Mouse (Mus musculus) c-Kit-positive CD71-positive TER-119-positive erythroid progenitor cells, embryonic 14.5 days (primary cell): ENCODE data around the gene Gm3618.
"Not testable (repeated sequence)": the region's sequence is repeated elsewhere in the genome, so short reads cannot be mapped to it uniquely, and the experiment has no call there.

ENCODE experiments used
- DNase-seq: peaks from one replicate; pipeline ENCODE4 v3.0.0-alpha.2; 2013; ENCODE audit warnings: low spot score

Gene Gm3618

GRCm38 (mm10) chr14:6343578-6343977, at the start of gene Gm3618:
TSS of gene Gm3618 (minus strand) at chr14:6343678.
- DNase-seq = not testable (repeated sequence)

- not testable (repeated sequence) for DNase-seq
Measured at GRCm38 (mm10) chr14:6390219-6390618, 46.7 kb upstream of the Gm3618 start, which contains the start of gene Gm16440. TSS of gene Gm16440 (minus strand) at chr14:6390319.

- DNase-seq = not testable (repeated sequence)
Measured at GRCm38 (mm10) chr14:6304743-6305142, 38.7 kb downstream of the Gm3618 start, which contains the start of gene Gm21103. TSS of gene Gm21103 (minus strand) at chr14:6304843.

- not testable (repeated sequence) for DNase-seq
Measured at GRCm38 (mm10) chr14:6286931-6287715, 56.4 kb downstream of the Gm3618 start, which contains the start of gene Gm3411. TSS of gene Gm3411 (minus strand) at chr14:6287250.
